19 mouse cellular contexts compared by ENCODE assay signal in the genomic region with DNA sequence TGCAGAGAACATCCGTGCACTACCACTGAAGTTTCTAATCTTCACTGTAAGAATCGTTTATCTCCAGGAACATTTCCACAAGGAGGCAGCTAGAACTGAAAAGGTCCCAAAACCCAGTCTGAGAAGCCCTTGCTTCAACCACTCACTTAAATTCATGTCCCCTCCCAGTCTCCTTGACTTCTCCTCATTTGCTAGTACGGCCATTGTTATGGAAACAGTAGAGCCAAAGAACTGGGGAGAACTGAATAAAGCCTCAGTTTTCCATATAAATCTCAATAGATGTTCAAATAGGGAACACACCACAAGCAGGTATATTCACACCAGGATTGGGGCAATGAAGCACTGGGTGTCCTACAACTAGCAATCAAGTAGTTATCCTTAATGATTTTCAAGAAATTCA. TPM values are rescaled to one million over a fixed set of nuclear protein-coding genes. Genes with fewer than 3 reads are reported as not detected.
"Had no signal": no experiment of that assay in that cellular context is flagged by ENCODE, and none has a peak within 500 bp of the region (broad histone marks: within the 10 kb centered on the region; RNA-seq: fewer than 3 reads in every experiment).

No protein-coding gene starts in this region.

- H3K4me1 ChIP-seq: neural tube, embryonic 13.5 days; neural tube, embryonic 15.5 days; stomach, embryonic 15.5 days had no signal

- H3K27me3 ChIP-seq: neural tube, embryonic 13.5 days; neural tube, embryonic 15.5 days; stomach, embryonic 15.5 days had no signal

- H3K4me3 ChIP-seq: neural tube, embryonic 13.5 days; neural tube, embryonic 15.5 days; stomach, embryonic 15.5 days had no signal

- H3K27ac ChIP-seq: neural tube, embryonic 13.5 days; neural tube, embryonic 15.5 days; stomach, embryonic 15.5 days; stomach, postnatal 0 days had no signal

- H3K9me3 ChIP-seq: neural tube, embryonic 13.5 days; neural tube, embryonic 15.5 days; stomach, embryonic 15.5 days had no signal

- H3K36me3 ChIP-seq: neural tube, embryonic 13.5 days; neural tube, embryonic 15.5 days; stomach, embryonic 15.5 days had no signal

- DNase-seq: retina, postnatal 1 day; right cerebral cortex, adult 18-20 months; right cerebral cortex, postnatal 14 days; right cerebral cortex, postnatal 25 days; right cerebral cortex, postnatal 4 days; spleen, adult 18-20 months; thymus, adult 18-20 months; thymus, adult 2 months; thymus, postnatal 14 days; thymus, postnatal 25 days; thymus, postnatal 36 days; thymus, postnatal 4 days had no signal

- H3K4me2 ChIP-seq: neural tube, embryonic 13.5 days; neural tube, embryonic 15.5 days; stomach, embryonic 15.5 days had no signal

- H3K9ac ChIP-seq: neural tube, embryonic 13.5 days; neural tube, embryonic 15.5 days; stomach, embryonic 15.5 days had no signal

RNA-seq across cellular contexts. Expression of gene Pak7, which starts 12.4 kb away (rescaled TPM):
- polyA plus RNA-seq: small intestine, adult 2 months; spleen, adult 2 months; thymus, adult 2 months; thymus, postnatal 0 days had no signal
